Mouse (Mus musculus) hindbrain, embryonic 10.5 days (tissue): Measurements from ENCODE around the gene Spop. TPM values are rescaled to one million over a fixed set of nuclear protein-coding genes. Genes with fewer than 3 reads are reported as not detected.

Experiments
- DNase-seq: peaks from one replicate; pipeline ENCODE4 v3.0.0-alpha.2; 2017; ENCODE audit warnings: low spot score
- H3K27ac ChIP-seq: fragments of 300-500 bp; sonication (generic); 2 replicates; pipeline ENCODE4 v1.5.1; 2016; ENCODE audit warnings: mild to moderate bottlenecking, moderate library complexity
- H3K27me3 ChIP-seq: fragments of 300-500 bp; sonication (generic); 2 replicates; pipeline ENCODE4 v1.6.1; 2016; ENCODE audit warnings: mild to moderate bottlenecking; ENCODE audit not compliant: poor library complexity, insufficient read depth, severe bottlenecking
- H3K36me3 ChIP-seq: fragments of 300-500 bp; sonication (generic); 2 replicates; pipeline ENCODE4 v1.6.1; 2016; ENCODE audit warnings: mild to moderate bottlenecking, moderate library complexity
- H3K4me1 ChIP-seq: fragments of 300-500 bp; sonication (generic); replicated peaks from 2 replicates; pipeline ENCODE4 v1.6.1; 2016; ENCODE audit warnings: mild to moderate bottlenecking
- H3K4me3 ChIP-seq: fragments of 300-500 bp; sonication (generic); 2 replicates; pipeline ENCODE4 v1.5.1; 2016; ENCODE audit warnings: mild to moderate bottlenecking, moderate library complexity
- H3K9me3 ChIP-seq: fragments of 300-500 bp; sonication (generic); 2 replicates; pipeline ENCODE4 v1.6.1; 2016; ENCODE audit warnings: mild to moderate bottlenecking, moderate library complexity
- WGBS: fragments of 180-500 bp; shearing (Covaris S2); methylation state at CpG from one replicate; pipeline ENCODE4 v1.1.7; 2016; 5-methylcytosine and 5-hydroxymethylcytosine counted together
- polyA plus RNA-seq: library from polyadenylated mRNA; unstranded; fragments of >200 nt; fragmentation: Nextera tagmentation; extraction: Ambion mirVana; gene quantifications from 2 replicates; pipeline ENCODE4 v1.2.1, GENCODE M21; 2016

Gene Spop
- polyA plus RNA-seq, 1 experiment from 2014 or later, result 143 TPM

DNA sequence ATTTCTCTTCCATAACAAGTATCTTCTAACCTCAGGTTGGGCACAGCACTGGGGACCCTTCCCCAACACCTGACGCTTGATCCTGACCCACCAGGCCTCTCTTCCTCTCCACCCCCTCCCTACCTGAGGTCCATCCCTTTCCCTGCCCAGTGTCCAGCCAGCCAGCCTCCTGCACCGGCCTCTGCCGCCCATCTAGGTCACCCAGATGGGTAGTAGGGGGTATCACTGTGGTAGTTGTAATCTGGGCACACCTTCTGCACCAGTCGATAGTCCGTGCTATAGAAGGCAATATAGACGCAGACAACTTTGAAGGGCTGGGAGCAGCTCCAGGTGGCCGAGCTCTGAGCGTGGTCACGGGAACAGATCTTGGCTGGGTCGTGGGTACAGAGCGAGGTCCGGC lies 96.8 kb downstream of the Spop start:
- DNase-seq, result no peak
- WGBS, result 92% methylated on average over 12 of the region's 12 CpGs
- no peaks in the 10 kb centered on the region for H3K9me3 ChIP-seq
- H3K4me3 ChIP-seq, result no peak overlapping the region
- peaks cover 80% of the 10 kb centered on the region for H3K27me3 ChIP-seq
- no peak overlapping the region for H3K27ac ChIP-seq
- peaks cover 46% of the 10 kb centered on the region for H3K4me1 ChIP-seq
- no peaks in the 10 kb centered on the region for H3K36me3 ChIP-seq

GRCm38 (mm10) chr11:95511919-95512318 lies 98.0 kb downstream of the Spop start:
- Histone ChIP-seq H3K27ac (no peak overlapping the region), H3K36me3 (no peaks in the 10 kb centered on the region), H3K4me1 (peaks cover 59% of the 10 kb centered on the region), H3K27me3 (peaks cover 93% of the 10 kb centered on the region), H3K9me3 (no peaks in the 10 kb centered on the region), H3K4me3 (no peak overlapping the region)
- WGBS, result 84% methylated on average over 1 of the region's 1 CpGs
- no peak for DNase-seq

DNA sequence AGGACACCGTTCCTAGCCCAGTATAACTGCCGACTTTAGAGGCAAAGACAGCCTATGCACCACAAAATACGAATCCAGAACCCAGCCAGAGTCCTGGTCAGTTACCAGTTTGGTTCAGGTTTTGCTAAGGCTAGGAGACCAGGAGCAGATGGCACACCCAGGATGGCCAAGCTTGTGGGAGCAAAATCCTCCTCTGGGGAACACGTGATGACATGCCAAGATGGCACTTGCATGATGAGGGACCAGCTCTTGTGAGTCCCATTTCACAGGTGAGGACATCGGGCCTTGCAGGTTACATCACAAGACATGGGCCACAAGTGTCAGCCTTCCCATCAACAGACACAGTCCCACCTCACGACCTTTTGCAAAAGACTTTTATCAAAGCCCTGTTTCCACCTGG lies 98.5 kb downstream of the Spop start:
- H3K4me1 ChIP-seq, result peaks cover 64% of the 10 kb centered on the region
- DNase-seq, result no peak
- WGBS, result 80% methylated on average over 6 of the region's 6 CpGs
- peaks cover 92% of the 10 kb centered on the region for H3K27me3 ChIP-seq
- H3K27ac ChIP-seq, result no peak overlapping the region
- no peaks in the 10 kb centered on the region for H3K9me3 ChIP-seq
- H3K36me3 ChIP-seq, result no peaks in the 10 kb centered on the region
- H3K4me3 ChIP-seq, result no peak overlapping the region

DNA sequence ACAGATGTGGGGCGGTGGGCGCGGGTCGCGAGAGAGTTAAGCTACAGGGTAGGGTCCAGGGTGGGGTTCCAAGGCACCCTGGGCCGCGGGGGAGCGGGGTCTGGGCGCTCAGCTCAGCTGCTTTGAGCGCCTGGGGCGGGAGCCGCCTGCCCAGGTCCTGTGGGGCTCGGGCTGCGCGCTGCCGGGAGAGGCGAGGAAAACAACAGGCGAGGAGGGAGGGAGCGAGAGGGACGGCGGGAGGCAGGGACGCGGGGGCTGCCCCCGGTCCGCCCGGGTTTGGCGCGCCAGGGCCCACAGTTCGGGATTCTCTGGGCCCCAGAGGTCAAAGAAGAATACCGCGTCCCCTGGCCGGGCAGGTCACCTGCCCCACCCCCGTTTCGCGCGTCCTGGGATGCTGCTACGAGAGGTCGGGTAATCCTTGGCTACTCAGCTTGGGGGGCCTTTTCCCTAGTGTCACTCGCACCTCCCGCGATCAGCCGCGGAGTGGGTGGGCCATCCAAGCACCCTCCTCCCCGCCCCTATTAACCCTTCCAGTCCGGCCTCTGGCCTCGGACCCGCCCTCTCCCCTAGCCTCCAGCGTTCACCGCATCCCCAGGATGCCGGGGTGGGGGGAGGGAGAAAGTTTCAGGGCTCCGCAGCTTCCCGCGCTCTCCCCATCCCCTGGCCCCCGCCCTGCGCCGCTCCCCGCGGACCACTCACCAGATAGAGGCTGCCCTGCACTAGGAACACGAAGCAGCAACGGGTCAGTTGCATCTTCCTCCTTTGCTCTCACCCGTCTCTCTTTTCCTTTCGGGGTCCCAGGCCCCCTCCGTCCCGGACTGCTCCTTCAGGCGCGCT lies 99.8 kb downstream of the Spop start:
- no peaks in the 10 kb centered on the region for H3K36me3 ChIP-seq
- H3K4me1 ChIP-seq, result peaks cover 63% of the 10 kb centered on the region
- under 1% methylated on average over 66 of the region's 66 CpGs for WGBS
- no peaks in the 10 kb centered on the region for H3K9me3 ChIP-seq
- H3K27me3 ChIP-seq, result peaks cover 84% of the 10 kb centered on the region
- peak; percentile 45 for DNase-seq
- H3K4me3 ChIP-seq, result peak overlapping the region; percentile 59
- peak overlapping the region; percentile 76 for H3K27ac ChIP-seq

- Histone ChIP-seq H3K4me3 (peak within 1 kb of the TSS; percentile 59), H3K27me3 (peaks cover 88% of the 10 kb centered on the region), H3K9me3 (no peaks in the 10 kb centered on the region), H3K4me1 (peaks cover 64% of the 10 kb centered on the region), H3K27ac (peak within 1 kb of the TSS; percentile 76), H3K36me3 (no peaks in the 10 kb centered on the region)
- under 1% methylated on average over 66 of the region's 66 CpGs for WGBS
- DNase-seq, result peak; percentile 74
Observed at GRCm38 (mm10) chr11:95514298-95514861, 100.5 kb downstream of the Spop start, which contains the start of gene Nxph3. Gene Nxph3, minus strand, starts transcription at chr11:95514570.

- Histone ChIP-seq H3K4me1 (peaks cover 72% of the 10 kb centered on the region), H3K9me3 (no peaks in the 10 kb centered on the region), H3K27ac (peak overlapping the region; percentile 73), H3K27me3 (peaks cover 79% of the 10 kb centered on the region), H3K4me3 (peak overlapping the region; percentile 59), H3K36me3 (no peaks in the 10 kb centered on the region)
- peak; percentile 29 for DNase-seq
- WGBS, result 31% methylated on average over 17 of the region's 17 CpGs
Observed at GRCm38 (mm10) chr11:95515376-95516323, 101.8 kb downstream of the Spop start.

GRCm38 (mm10) chr11:95516491-95516911 lies 102.6 kb downstream of the Spop start:
- H3K9me3 ChIP-seq, result no peaks in the 10 kb centered on the region
- H3K27me3 ChIP-seq, result peaks cover 71% of the 10 kb centered on the region
- H3K36me3 ChIP-seq, result no peaks in the 10 kb centered on the region
- H3K4me1 ChIP-seq, result peaks cover 78% of the 10 kb centered on the region
- peak overlapping the region; percentile 29 for H3K4me3 ChIP-seq
- WGBS, result 3% methylated on average over 5 of the region's 5 CpGs
- DNase-seq, result peak; percentile 53
- peak overlapping the region; percentile 73 for H3K27ac ChIP-seq

DNA sequence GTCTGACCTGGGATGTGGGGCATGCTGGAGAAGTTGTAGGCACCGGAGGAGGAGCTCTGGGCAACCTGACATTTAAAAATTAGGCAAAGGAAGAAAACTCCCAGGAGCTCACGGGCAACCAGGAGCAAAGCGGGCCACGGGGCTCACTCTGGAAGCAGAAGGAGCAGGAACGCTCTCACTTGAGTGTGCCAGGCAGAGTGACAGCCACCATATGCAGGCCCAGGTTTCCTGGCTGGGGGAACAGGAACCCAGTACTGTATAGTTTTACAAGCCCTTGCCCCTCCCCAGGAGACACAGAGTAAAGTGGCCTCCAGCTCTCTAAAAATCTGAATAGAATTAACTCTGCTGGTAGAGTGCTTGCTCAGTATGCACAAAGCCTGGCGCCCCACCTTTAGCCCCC lies 103.3 kb downstream of the Spop start:
- H3K27me3 ChIP-seq, result peaks cover 66% of the 10 kb centered on the region
- DNase-seq, result no peak
- peaks cover 83% of the 10 kb centered on the region for H3K4me1 ChIP-seq
- peak overlapping the region; percentile 29 for H3K4me3 ChIP-seq
- H3K27ac ChIP-seq, result peak overlapping the region; percentile 73
- no peaks in the 10 kb centered on the region for H3K9me3 ChIP-seq
- 54% methylated on average over 6 of the region's 6 CpGs for WGBS
- no peaks in the 10 kb centered on the region for H3K36me3 ChIP-seq

DNA sequence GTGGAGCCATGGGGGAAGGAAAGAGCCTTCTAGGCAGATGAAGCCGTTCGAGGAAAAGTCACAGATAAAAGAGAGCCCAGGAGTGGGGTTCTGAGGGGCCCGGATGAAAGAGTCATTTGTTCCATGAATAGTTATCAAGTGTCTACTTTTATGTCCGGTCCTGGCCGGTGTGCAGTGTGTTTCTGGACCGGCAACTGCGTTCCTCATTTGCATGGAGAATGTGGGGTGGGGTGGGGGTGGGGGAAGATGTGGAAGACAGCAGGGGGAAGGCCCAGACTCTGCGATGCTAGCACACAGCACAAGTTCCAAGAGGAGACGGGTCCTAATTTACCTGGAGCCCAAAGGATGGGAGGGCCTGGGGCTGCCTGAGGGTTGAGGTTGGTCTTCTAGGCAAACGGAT lies 105.4 kb downstream of the Spop start:
- H3K9me3 ChIP-seq, result no peaks in the 10 kb centered on the region
- peak overlapping the region; percentile 85 for H3K27ac ChIP-seq
- peaks cover 67% of the 10 kb centered on the region for H3K4me1 ChIP-seq
- H3K4me3 ChIP-seq, result no peak overlapping the region
- H3K27me3 ChIP-seq, result peaks cover 51% of the 10 kb centered on the region
- H3K36me3 ChIP-seq, result no peaks in the 10 kb centered on the region
- no peak for DNase-seq
- 68% methylated on average over 10 of the region's 10 CpGs for WGBS

GRCm38 (mm10) chr11:95519996-95520395 lies 106.1 kb downstream of the Spop start:
- H3K36me3 ChIP-seq, result no peaks in the 10 kb centered on the region
- no peaks in the 10 kb centered on the region for H3K9me3 ChIP-seq
- peak overlapping the region; percentile 85 for H3K27ac ChIP-seq
- H3K4me1 ChIP-seq, result peaks cover 64% of the 10 kb centered on the region
- WGBS, result 53% methylated on average over 3 of the region's 3 CpGs
- peaks cover 44% of the 10 kb centered on the region for H3K27me3 ChIP-seq
- H3K4me3 ChIP-seq, result no peak overlapping the region
- no peak for DNase-seq

GRCm38 (mm10) chr11:95520456-95521072 lies 106.7 kb downstream of the Spop start:
- 7% methylated on average over 27 of the region's 27 CpGs for WGBS
- Histone ChIP-seq H3K27ac (peak overlapping the region; percentile 85), H3K27me3 (peaks cover 39% of the 10 kb centered on the region), H3K36me3 (no peaks in the 10 kb centered on the region), H3K9me3 (no peaks in the 10 kb centered on the region), H3K4me3 (peak overlapping the region; percentile 44), H3K4me1 (peaks cover 61% of the 10 kb centered on the region)
- peak; percentile 89 for DNase-seq

GRCm38 (mm10) chr11:95521563-95521962 lies 107.7 kb downstream of the Spop start:
- Histone ChIP-seq H3K27ac (no peak overlapping the region; the same call in 1 of the 2 replicates), H3K4me1 (peaks cover 51% of the 10 kb centered on the region), H3K27me3 (peaks cover 29% of the 10 kb centered on the region), H3K9me3 (no peaks in the 10 kb centered on the region), H3K36me3 (no peaks in the 10 kb centered on the region), H3K4me3 (peak overlapping the region; percentile 32)
- peak; percentile 85 for DNase-seq
- WGBS, result 2% methylated on average over 13 of the region's 13 CpGs
